Mouse (Mus musculus) testis, adult 2 months (tissue): Measurements from ENCODE around the gene Car6. TPM values are rescaled to one million over a fixed set of nuclear protein-coding genes. Genes with fewer than 3 reads are reported as not detected.

Experiments used
- H3K27ac ChIP-seq: fragments of 200-500 bp; 2 replicates; pipeline ENCODE4 v1.5.1; 2012; ENCODE audit warnings: low read depth, low read length; ENCODE audit not compliant: control insufficient read depth, insufficient read depth
- H3K27me3 ChIP-seq: fragments of 200-500 bp; 2 replicates; pipeline ENCODE4 v1.6.1; 2012; ENCODE audit warnings: mild to moderate bottlenecking, low read length, moderate library complexity; ENCODE audit not compliant: control insufficient read depth, insufficient read depth
- H3K36me3 ChIP-seq: fragments of 200-500 bp; 2 replicates; pipeline ENCODE4 v1.6.1; 2012; ENCODE audit warnings: mild to moderate bottlenecking, low read length; ENCODE audit not compliant: control insufficient read depth, insufficient read depth
- H3K4me1 ChIP-seq: fragments of 200-500 bp; 2 replicates; pipeline ENCODE4 v1.6.1; 2012; ENCODE audit warnings: low read length; ENCODE audit not compliant: control insufficient read depth, insufficient read depth
- H3K4me3 ChIP-seq: fragments of 200-500 bp; 2 replicates; pipeline ENCODE4 v1.5.1; 2012; ENCODE audit warnings: low read depth, mild to moderate bottlenecking, low read length, moderate library complexity, mixed read lengths; ENCODE audit not compliant: control insufficient read depth
- CTCF ChIP-seq: fragments of 200-500 bp; IDR thresholded peaks from 2 replicates; pipeline ENCODE4 v1.5.1; 2012; ENCODE audit warnings: low read depth, mild to moderate bottlenecking, inconsistent platforms, low read length, moderate library complexity; ENCODE audit not compliant: control insufficient read depth, insufficient read depth, insufficient replicate concordance
- POLR2A ChIP-seq: fragments of 200-500 bp; IDR thresholded peaks from 2 replicates; pipeline ENCODE4 v1.6.1; 2012; ENCODE audit warnings: low read depth, mild to moderate bottlenecking, inconsistent platforms, low read length, moderate library complexity; ENCODE audit not compliant: control insufficient read depth
- polyA plus RNA-seq: library from polyadenylated mRNA; depleted of rRNA; stranded (reverse); fragments of >200 nt; gene quantifications from 2 replicates; pipeline ENCODE4 v1.2.3, GENCODE M21; 2012

Gene Car6
- polyA plus RNA-seq, 1 experiment = 0.10 TPM

DNA sequence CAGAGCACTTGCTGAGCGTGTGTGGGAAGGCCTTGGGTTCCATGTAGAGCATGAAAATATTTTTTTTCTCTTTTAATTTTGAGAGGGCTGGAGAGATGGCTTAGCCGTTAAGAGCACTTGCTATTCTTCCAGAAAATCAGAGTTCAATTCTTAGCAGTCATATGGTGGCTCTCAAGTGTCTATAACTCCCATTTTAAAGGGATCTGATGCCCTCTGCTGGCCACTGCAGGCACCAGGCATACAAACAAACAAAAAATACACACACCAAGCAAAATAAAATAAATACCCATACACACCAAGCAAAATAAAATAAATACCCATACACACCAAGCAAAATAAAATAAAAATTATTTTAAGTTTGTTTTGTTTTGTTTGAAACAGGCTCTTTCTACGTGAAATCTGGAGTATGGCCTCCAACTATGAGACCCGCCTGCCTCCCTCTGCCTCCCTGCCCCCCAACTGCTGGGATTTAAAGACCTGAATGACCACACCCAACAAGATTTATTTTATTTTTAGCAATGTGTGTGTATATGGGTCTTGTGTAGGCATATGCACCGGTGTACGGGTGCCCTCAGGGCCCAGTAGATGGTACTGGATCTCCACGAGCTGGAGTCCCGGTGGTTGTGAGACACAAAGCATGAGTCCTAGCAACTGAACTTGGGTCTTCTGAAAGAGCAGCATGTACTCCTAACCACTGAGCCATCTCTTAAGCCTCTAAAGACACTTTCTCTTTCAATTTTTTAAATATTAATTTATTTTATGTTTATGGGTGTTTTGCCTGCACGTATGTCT lies 18.6 kb upstream of the Car6 start:
- H3K4me3 ChIP-seq = no peak overlapping the region
- TF ChIP-seq POLR2A (no peak), CTCF (no peak)

DNA sequence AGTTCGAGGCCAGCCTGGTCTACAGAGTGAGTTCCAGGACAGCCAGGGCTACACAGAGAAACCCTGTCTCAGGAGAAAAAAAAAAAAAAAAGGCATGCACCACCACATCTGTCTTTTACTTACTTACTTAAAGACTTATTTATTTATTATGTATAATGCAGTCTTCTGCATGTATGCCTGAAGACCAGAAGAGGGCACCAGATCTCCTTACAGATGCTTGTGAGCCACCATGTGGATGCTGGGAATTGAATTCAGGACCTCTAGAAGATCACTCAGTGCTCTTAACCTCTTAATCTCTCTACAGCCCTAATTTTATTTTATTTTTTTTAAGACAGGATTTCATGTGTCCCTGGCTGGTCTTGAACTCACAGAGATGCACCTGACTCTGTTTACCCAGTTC lies 16.8 kb upstream of the Car6 start:
- Histone ChIP-seq H3K36me3 (no peaks in the 10 kb centered on the region), H3K4me3 (no peak overlapping the region), H3K4me1 (no peaks in the 10 kb centered on the region), H3K27me3 (no peaks in the 10 kb centered on the region), H3K27ac (no peak overlapping the region)
- TF ChIP-seq POLR2A (no peak), CTCF (no peak)

More for the DNA sequence above, 18.6 kb upstream of the Car6 start:
- H3K36me3 ChIP-seq = no peaks in the 10 kb centered on the region
- no peaks in the 10 kb centered on the region for H3K27me3 ChIP-seq
- no peak overlapping the region for H3K27ac ChIP-seq
- H3K4me1 ChIP-seq = no peaks in the 10 kb centered on the region

GRCm38 (mm10) chr4:150217042-150217554 lies 16.0 kb upstream of the Car6 start:
- no peaks in the 10 kb centered on the region for H3K36me3 ChIP-seq
- H3K4me3 ChIP-seq = no peak overlapping the region
- H3K4me1 ChIP-seq = no peaks in the 10 kb centered on the region
- no peak for TF ChIP-seq CTCF
- no peak for TF ChIP-seq POLR2A
- no peak overlapping the region for H3K27ac ChIP-seq
- no peaks in the 10 kb centered on the region for H3K27me3 ChIP-seq

DNA sequence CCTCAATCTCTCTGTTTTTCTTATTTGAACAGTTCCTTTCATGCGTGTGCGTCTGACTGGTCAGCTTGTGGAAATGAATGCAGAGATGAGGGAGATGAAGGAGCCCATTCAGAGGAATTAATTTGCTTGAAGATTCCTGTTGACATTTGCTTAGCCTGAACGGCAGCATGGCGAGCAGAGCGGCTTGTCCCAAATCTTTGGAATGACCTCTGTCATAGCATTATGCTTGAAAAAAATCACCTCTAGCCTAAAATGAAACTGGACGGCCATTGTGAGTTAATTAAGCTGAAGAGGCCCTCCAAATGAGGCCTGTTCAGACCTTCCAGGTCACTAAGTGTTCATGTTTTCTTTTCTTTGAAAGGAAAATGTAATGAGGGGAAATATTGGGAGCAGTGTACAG lies 15.3 kb upstream of the Car6 start:
- no peak overlapping the region for H3K27ac ChIP-seq
- no peak overlapping the region for H3K4me3 ChIP-seq
- TF ChIP-seq POLR2A (no peak), CTCF (no peak)
- H3K4me1 ChIP-seq = no peaks in the 10 kb centered on the region
- no peaks in the 10 kb centered on the region for H3K27me3 ChIP-seq
- no peaks in the 10 kb centered on the region for H3K36me3 ChIP-seq

DNA sequence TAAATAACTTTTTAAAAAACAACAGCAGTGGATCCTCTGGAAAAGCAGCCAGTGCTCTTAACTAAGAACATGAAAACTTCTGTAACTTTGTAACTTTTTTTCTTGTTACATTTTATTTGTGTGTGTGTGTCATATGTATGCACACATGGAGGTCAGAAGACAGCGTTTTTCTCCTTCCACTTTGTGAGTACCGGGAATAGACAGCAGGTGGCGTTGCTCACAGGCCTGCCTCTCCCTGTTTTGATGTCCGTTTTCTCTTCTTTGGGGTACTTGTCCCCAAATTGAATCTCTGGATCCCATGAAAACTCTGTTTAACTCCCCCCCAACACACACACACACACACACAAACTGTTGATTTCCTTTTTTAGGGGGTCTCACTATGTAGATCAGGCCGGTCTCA lies 12.8 kb upstream of the Car6 start:
- no peaks in the 10 kb centered on the region for H3K36me3 ChIP-seq
- TF ChIP-seq POLR2A (no peak), CTCF (peak; percentile 29; the same call in 1 of the 2 replicates)
- no peaks in the 10 kb centered on the region for H3K4me1 ChIP-seq
- H3K4me3 ChIP-seq = no peak overlapping the region
- H3K27me3 ChIP-seq = no peaks in the 10 kb centered on the region
- H3K27ac ChIP-seq = no peak overlapping the region

DNA sequence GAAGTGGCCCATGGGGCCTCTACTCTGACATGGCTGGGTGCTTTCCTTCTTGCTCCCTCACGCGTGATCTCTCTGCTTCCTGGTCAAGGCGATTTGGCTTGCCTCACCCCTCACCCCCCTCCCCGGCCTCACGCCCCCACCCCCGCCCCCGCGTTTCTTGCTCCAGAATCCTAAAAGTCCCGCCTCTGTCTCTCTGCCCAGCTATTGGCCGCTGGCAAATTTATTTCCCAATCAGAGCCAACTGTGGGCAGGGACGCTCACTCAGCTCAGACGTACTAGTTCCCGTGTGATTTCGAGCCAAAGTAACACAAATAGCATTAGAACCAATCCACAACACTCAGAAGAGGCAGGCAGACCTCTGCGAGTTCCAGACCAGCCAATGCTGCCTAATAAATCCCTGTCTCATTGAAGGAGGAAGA lies 11.4 kb upstream of the Car6 start:
- TF ChIP-seq CTCF (no peak), POLR2A (no peak)
- Histone ChIP-seq H3K27ac (no peak overlapping the region; the same call in 1 of the 2 replicates), H3K4me3 (no peak overlapping the region), H3K4me1 (no peaks in the 10 kb centered on the region), H3K36me3 (no peaks in the 10 kb centered on the region), H3K27me3 (no peaks in the 10 kb centered on the region)

DNA sequence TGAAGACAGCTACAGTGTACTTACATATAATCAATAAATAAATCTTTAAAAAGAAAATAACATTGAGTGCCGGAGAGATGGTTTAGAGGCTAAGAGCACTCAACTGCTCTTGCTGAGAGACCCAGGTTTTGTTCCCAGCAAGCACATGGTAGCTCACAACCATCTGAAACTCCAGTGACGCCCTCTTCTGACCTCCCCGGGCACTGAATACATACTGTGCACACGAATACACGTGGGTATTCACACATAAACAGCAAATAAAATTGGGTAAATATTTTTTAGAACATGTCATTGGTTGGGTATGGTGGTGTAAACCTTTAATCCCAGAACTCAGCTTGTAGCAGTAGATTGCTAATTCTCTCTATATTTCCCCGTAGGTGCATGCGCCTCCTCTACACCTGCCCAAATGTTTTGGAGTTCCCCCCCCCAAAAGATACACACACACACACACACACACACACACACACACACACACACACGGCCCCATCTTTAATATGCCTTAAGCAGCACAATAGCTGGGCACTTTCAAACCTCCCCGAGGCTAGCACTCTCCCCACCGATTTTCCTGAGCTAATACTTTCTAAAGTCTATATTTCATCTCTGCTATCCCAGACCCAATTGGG lies 10.9 kb upstream of the Car6 start:
- H3K27ac ChIP-seq = no peak overlapping the region
- H3K4me1 ChIP-seq = no peaks in the 10 kb centered on the region
- no peaks in the 10 kb centered on the region for H3K36me3 ChIP-seq
- H3K4me3 ChIP-seq = no peak overlapping the region
- no peak for TF ChIP-seq POLR2A
- no peak for TF ChIP-seq CTCF
- H3K27me3 ChIP-seq = no peaks in the 10 kb centered on the region
